Mouse (Mus musculus) hindbrain, embryonic 15.5 days (tissue): Measurements from ENCODE around the gene Ccdc162. TPM values are rescaled to one million over a fixed set of nuclear protein-coding genes. Genes with fewer than 3 reads are reported as not detected.
"Not testable (repeated sequence)": the region's sequence is repeated elsewhere in the genome, so short reads cannot be mapped to it uniquely, and the experiment has no call there.

Source experiments
- ATAC-seq: fragments of 200-750 bp; cut with Nextera tagmentation; 2 replicates; pipeline ENCODE4 v1.8.0; 2017; ENCODE audit warnings: low read depth, moderate number of reproducible peaks, moderate TSS enrichment; ENCODE audit not compliant: low FRiP score
- H3K27ac ChIP-seq: fragments of 300-500 bp; sonication (generic); replicated peaks from 2 replicates; pipeline ENCODE4 v1.5.1; 2015; ENCODE audit warnings: mild to moderate bottlenecking, inconsistent platforms
- H3K27me3 ChIP-seq: fragments of 300-500 bp; sonication (generic); 2 replicates; pipeline ENCODE4 v1.6.1; 2015; ENCODE audit warnings: control low read depth, inconsistent platforms
- H3K36me3 ChIP-seq: fragments of 300-500 bp; sonication (generic); 2 replicates; pipeline ENCODE4 v1.6.1; 2015; ENCODE audit warnings: control low read depth, inconsistent platforms
- H3K4me1 ChIP-seq: fragments of 300-500 bp; sonication (generic); replicated peaks from 2 replicates; pipeline ENCODE4 v1.6.1; 2015; ENCODE audit warnings: control low read depth, inconsistent platforms
- H3K4me2 ChIP-seq: fragments of 300-500 bp; sonication (generic); 2 replicates; pipeline ENCODE4 v1.6.1; 2015; ENCODE audit warnings: moderate library complexity, mild to moderate bottlenecking, inconsistent platforms
- H3K4me3 ChIP-seq: fragments of 300-500 bp; sonication (generic); 2 replicates; pipeline ENCODE4 v1.5.1; 2015; ENCODE audit warnings: mild to moderate bottlenecking, inconsistent platforms
- H3K9ac ChIP-seq: fragments of 300-500 bp; sonication (generic); 2 replicates; pipeline ENCODE4 v1.6.1; 2015; ENCODE audit warnings: inconsistent platforms
- H3K9me3 ChIP-seq: fragments of 300-500 bp; sonication (generic); 2 replicates; pipeline ENCODE4 v1.6.1; 2016; ENCODE audit warnings: control low read depth, inconsistent platforms
- WGBS: fragments of 180-500 bp; shearing (Covaris S2); methylation state at CpG from one replicate; pipeline ENCODE4 v1.1.7; 2015; 5-methylcytosine and 5-hydroxymethylcytosine counted together
- polyA plus RNA-seq: library from polyadenylated mRNA; unstranded; fragments of >200 nt; fragmentation: Nextera tagmentation; extraction: Ambion mirVana; gene quantifications from 2 replicates; pipeline ENCODE4 v1.2.1, GENCODE M21; 2015

Gene Ccdc162
- polyA plus RNA-seq, 1 experiment from 2014 or later, result 0.92 TPM

DNA sequence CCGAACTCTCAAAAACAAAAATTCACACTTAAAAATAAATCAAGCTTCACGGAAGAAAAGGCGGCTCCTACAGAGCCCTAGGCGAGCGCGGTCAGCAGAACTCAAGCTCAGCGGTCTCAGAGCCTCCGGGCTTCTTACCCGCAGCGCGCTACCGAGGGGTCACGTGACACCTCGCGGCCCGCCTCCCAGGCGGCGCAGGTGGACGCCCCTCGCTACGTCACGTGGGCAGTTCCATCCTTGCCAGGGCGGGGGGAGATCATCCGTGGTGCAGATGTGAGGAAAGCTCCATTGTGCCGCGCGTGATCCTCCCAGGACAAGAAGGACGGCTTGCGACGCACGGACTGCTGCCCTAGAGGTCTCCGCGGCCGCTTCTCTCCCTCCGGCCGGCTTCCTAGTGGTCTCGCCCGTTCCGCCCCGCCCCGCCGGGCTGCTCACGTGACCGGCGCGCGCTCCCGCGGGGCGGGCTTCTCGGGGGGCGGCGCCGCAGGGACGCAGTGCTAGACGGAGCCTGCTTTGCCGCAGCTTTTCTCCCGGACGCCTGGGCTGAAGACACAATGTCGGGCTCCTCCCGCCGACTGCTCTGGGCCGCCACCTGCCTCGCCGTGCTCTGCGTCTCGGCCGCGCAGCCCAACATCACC is 197.3 kb downstream of the Ccdc162 start, which contains the start of gene Cd164:
Gene Cd164, plus strand, starts transcription at position 434 of the 638 bp plus-strand sequence.
- Histone ChIP-seq H3K4me1 (peaks cover 29% of the 10 kb centered on the region), H3K4me3 (peak within 1 kb of the TSS; percentile 83), H3K9ac (peak within 1 kb of the TSS; percentile 74), H3K9me3 (no peaks in the 10 kb centered on the region), H3K4me2 (peak within 1 kb of the TSS; percentile 95), H3K27me3 (no peaks in the 10 kb centered on the region), H3K27ac (peak within 1 kb of the TSS; percentile 99), H3K36me3 (no peaks in the 10 kb centered on the region)
- WGBS, result under 1% methylated on average over 65 of the region's 69 CpGs
- ATAC-seq, result peak; percentile 94

DNA sequence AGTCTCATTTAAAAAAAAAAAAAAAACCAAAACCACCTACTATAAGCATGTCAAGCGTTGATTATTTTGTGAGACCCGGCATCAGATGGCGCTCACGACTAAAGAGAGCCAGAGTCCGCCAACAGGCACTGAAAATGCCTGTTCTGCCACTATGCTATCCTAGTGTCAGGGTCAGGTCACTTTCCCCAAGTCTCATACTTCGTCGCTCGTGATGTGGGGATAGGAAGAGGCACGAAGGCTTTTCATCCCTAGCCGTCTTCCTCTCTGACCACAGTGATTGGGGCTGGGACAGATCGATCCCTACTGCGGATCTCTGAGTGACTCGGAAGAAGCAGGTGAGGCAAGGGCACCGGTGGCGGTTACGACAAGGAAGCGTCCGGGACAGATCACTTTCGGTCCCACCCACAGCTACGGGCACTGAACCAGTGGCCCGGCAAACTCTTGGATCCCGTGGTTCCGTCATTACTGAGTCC is 197.9 kb downstream of the Ccdc162 start:
- WGBS, result under 1% methylated on average over 23 of the region's 23 CpGs
- H3K27ac ChIP-seq, result peak overlapping the region; percentile 99

DNA sequence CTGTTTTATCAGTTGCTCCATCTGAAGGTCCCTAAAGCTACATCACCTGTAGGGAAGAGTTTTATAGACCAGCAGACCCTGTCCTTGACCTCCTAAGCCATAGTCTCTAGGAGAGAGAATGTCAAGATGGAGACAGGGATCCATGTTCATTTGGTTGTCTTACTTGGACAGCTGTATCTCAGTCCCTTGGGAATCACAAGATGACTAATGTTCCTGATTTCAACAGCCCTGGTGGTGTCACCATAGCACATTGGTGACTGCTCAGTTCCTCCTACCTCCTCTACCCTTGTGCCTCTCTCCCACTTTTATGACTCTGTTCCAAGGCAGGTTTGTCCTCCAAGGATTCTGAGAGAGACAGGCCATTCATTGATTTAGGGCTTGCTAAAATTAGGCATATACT is 201.5 kb downstream of the Ccdc162 start:
- Histone ChIP-seq H3K9ac (no peak overlapping the region), H3K27me3 (no peaks in the 10 kb centered on the region), H3K4me3 (no peak overlapping the region), H3K4me2 (no peak overlapping the region), H3K4me1 (no peaks in the 10 kb centered on the region), H3K36me3 (no peaks in the 10 kb centered on the region), H3K9me3 (no peaks in the 10 kb centered on the region), H3K27ac (no peak overlapping the region)
- ATAC-seq, result no peak

More for the DNA sequence above, 197.9 kb downstream of the Ccdc162 start:
- Histone ChIP-seq H3K36me3 (no peaks in the 10 kb centered on the region), H3K27me3 (no peaks in the 10 kb centered on the region), H3K4me1 (peaks cover 29% of the 10 kb centered on the region), H3K4me3 (peak overlapping the region; percentile 83), H3K4me2 (peak overlapping the region; percentile 95), H3K9ac (peak overlapping the region; percentile 74), H3K9me3 (no peaks in the 10 kb centered on the region)
- ATAC-seq, result peak; percentile 77

DNA sequence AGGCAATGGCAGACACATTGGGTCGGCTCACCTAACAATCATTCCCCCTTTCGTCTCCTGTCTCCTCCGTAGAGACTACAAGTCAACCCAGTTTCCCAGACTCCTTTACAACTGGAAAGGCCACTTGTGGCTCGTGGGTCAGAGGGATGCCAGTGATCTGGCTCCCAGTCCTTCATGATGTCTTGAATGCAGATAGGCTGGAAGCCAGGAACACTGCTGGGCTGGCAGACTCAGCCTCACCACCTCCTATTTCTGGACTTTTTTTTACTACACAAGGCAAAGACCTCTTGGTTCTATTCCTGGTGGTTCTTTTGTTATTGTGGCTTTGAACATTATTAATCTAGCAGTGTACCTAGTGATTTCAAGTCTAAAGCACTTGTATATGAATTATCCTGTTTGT is 202.1 kb downstream of the Ccdc162 start:
- Histone ChIP-seq H3K4me3 (no peak overlapping the region), H3K27me3 (no peaks in the 10 kb centered on the region), H3K27ac (no peak overlapping the region), H3K4me2 (no peak overlapping the region), H3K4me1 (no peaks in the 10 kb centered on the region), H3K9me3 (no peaks in the 10 kb centered on the region), H3K36me3 (no peaks in the 10 kb centered on the region), H3K9ac (no peak overlapping the region)
- 83% methylated on average over 4 of the region's 4 CpGs for WGBS
- no peak for ATAC-seq

DNA sequence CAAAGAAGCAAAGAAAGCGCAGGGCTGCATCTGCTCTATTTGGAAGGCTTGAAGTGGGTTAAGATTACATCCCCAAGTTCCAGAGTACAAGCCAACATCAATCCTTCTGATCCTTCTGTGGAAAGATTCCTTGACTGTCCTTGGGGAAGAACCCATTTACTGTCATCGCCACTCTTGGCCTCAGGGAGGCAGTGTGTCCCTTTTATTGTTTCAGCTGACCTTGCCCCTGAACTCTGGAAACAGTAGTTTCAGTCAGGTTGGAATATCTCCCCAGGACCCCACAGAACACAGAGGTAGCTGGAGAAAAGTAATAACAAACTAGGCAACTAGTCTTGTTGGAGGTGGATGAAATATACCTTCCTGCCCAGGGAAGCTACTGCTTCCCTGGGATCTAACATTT is 207.3 kb downstream of the Ccdc162 start:
- Histone ChIP-seq H3K4me3 (no peak overlapping the region), H3K4me2 (no peak overlapping the region), H3K36me3 (no peaks in the 10 kb centered on the region), H3K27ac (no peak overlapping the region), H3K4me1 (no peaks in the 10 kb centered on the region; the same call in 1 of the 2 replicates), H3K9me3 (no peaks in the 10 kb centered on the region), H3K27me3 (no peaks in the 10 kb centered on the region), H3K9ac (no peak overlapping the region)
- ATAC-seq, result no peak
- WGBS, result 42% methylated on average over 2 of the region's 2 CpGs

DNA sequence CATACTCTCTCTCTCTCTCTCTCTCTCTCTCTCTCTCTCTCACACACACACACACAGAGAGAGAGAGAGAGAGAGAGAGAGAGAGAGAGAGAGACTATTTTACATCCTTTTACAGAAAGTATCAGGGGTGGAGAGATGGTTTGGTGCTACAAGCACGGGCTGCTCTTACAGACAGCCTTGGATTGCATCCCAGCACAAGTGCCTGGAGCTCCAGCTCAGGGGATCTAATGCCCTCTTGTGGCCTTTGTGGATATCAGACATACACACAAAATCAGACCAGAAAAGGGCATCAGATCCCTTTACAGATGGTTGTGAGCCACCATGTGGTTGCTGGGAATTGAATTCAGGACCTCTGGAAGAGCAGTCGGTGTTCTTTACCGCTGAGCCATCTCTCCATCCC is 211.0 kb downstream of the Ccdc162 start:
- H3K4me1 ChIP-seq, H3K27ac ChIP-seq, H3K36me3 ChIP-seq, H3K9me3 ChIP-seq, H3K4me2 ChIP-seq, H3K27me3 ChIP-seq, H3K4me3 ChIP-seq: not testable (repeated sequence)
- H3K9ac ChIP-seq, result 0 out of 2 replicates have a peak overlapping the region, but pooled peaks have one; percentile 1
- 3% methylated on average over 3 of the region's 3 CpGs for WGBS
- ATAC-seq, result peak; percentile 82

DNA sequence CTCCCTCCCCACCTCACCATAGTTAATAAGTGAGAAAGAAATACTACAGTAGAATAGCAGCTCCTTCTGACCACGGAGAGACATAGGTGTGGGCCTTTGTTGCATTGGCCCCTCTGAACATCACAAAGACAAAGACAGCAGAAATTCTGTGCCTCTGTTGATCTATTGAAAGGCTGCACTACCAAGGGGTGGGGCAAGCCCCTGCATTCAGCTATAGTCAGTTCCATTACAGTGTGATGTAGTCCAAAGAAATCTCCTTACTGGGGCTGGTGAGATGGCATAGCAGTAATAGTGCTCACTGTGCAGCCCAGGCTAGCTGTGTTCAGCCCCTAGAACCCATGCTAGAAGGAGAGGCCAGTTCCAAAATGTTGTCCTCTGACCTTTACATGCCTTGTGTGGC is 211.4 kb downstream of the Ccdc162 start:
- Histone ChIP-seq H3K4me2 (no peak overlapping the region), H3K9ac (0 out of 2 replicates have a peak overlapping the region, but pooled peaks have one; percentile 1), H3K36me3 (no peaks in the 10 kb centered on the region), H3K4me3 (no peak overlapping the region), H3K4me1 (no peaks in the 10 kb centered on the region; the same call in 1 of the 2 replicates), H3K27ac (no peak overlapping the region), H3K9me3 (no peaks in the 10 kb centered on the region), H3K27me3 (no peaks in the 10 kb centered on the region)
- 0 out of 2 replicates have a peak, but pooled peaks have one; percentile 31 for ATAC-seq
- WGBS, result 92% methylated on average over 1 of the region's 1 CpGs

DNA sequence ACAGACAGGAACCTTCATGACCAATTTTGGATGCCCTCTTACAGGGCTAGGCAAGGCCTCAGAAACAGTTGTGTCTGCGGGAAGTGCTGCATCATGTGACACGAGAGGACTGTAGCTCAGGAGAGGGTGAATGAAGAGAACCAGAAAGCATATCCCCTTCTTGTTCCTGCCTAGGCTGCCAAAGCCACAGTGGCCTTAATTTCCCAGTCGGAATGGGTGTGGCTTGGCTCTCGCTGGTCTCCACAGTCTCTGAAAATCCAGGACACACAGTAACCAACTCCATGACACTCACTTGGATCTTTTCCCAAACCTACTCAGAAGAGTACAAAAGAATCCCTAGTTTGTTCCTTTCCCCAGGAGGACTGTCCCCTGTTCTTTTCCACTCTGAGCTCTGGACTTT is 215.5 kb downstream of the Ccdc162 start:
- H3K9me3 ChIP-seq, result no peaks in the 10 kb centered on the region
- no peak overlapping the region for H3K27ac ChIP-seq
- peak; percentile 59 for ATAC-seq
- H3K4me2 ChIP-seq, result no peak overlapping the region
- H3K9ac ChIP-seq, result no peak overlapping the region
- WGBS, result 56% methylated on average over 4 of the region's 4 CpGs
- no peak overlapping the region for H3K4me3 ChIP-seq
- no peaks in the 10 kb centered on the region for H3K27me3 ChIP-seq
- no peaks in the 10 kb centered on the region for H3K36me3 ChIP-seq
- H3K4me1 ChIP-seq, result no peaks in the 10 kb centered on the region; the same call in 1 of the 2 replicates

DNA sequence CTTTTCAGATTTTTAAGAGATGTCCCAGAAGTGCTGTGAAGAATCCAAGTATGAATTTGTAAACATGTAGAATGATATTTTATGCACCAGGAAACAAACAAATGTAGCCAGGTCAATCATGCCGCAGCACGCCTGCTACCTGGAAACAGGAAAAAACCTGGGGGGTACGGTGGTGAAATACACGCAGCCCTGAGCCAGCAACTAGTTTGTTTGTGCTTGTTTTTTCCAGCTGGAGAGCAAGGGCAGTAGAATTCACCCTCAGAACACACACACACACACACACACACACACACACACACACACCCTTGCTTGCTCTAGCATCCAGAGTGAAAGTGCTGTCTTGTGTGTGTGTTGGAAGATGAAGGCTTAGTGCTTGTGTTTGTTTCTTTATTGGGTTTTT is 225.3 kb downstream of the Ccdc162 start:
- H3K27ac ChIP-seq, result no peak overlapping the region
- H3K9me3 ChIP-seq, result no peaks in the 10 kb centered on the region
- WGBS, result 46% methylated on average over 4 of the region's 4 CpGs
- H3K4me2 ChIP-seq, result peak overlapping the region; percentile 95
- H3K4me3 ChIP-seq, result peak overlapping the region; percentile 72
- no peaks in the 10 kb centered on the region for H3K27me3 ChIP-seq
- no peak for ATAC-seq
- H3K4me1 ChIP-seq, result peaks cover 19% of the 10 kb centered on the region
- H3K36me3 ChIP-seq, result no peaks in the 10 kb centered on the region
- H3K9ac ChIP-seq, result no peak overlapping the region

DNA sequence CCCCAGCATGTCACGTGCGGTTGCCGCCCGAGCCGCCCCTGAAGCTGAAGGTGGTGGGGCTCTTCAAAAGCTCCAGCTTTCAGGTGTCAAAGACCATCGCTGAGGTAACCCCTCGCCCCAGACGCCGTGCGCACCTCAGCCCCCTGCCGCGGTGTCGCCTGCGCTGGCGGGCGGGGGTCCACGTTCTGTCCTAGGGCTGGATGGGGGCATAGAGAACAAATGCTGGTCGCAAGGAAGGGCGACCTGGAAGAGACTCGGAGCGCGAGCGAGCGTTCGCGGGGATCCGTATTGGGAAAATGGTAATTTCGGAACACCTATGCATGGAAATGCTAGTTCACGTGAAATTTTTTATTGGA is 225.9 kb downstream of the Ccdc162 start:
- H3K4me1 ChIP-seq, result peaks cover 19% of the 10 kb centered on the region
- H3K4me2 ChIP-seq, result peak overlapping the region; percentile 95
- under 1% methylated on average over 29 of the region's 29 CpGs for WGBS
- H3K9me3 ChIP-seq, result no peaks in the 10 kb centered on the region
- peak overlapping the region; percentile 72 for H3K9ac ChIP-seq
- no peaks in the 10 kb centered on the region for H3K27me3 ChIP-seq
- H3K4me3 ChIP-seq, result peak overlapping the region; percentile 72
- 0 out of 2 replicates have a peak overlapping the region, but pooled peaks have one; percentile 62 for H3K27ac ChIP-seq
- ATAC-seq, result peak; percentile 77
- no peaks in the 10 kb centered on the region for H3K36me3 ChIP-seq

DNA sequence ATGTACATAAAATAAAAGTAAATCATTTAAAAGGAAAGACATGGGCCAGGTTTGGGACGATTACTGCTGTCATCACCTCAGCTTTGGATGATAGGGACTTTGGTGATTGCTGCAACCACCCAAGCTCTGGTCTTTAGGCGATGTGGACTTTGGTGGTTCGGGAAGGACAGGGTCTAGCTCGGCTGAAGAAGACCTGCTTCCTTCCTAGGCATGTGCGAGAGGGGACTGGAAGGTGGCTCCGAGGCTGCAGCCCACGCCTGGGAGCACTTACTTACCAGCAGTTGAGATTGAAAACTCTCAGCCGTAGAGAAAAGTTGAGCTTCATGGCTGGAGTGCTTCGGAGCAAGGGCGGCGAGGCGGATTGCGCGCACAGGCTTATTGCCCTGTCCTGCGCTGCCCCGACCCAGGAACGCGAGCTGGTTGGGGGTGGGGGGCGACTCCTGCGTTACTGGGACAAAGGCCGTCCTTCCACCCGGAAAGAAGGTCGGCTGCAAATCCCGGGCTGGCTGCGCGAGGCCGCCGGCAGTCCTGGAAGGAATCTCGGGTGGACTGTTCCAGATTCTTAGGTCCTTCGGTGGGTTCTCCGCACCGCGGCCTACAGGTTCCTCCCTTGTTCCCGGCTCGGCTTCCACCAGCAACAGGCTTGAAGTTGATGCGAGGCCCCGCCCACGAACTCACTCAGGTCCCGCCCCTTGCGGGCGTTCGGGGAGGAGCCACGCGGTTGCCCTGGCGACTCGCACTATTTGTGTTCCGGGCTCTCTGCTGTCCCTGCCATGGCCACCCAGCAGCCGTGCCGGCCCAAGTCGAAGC is 226.5 kb downstream of the Ccdc162 start, which contains the start of the genes Smpd2 and Ppil6:
Gene Smpd2, minus strand, starts transcription at position 662 of the 810 bp plus-strand sequence.
Gene Ppil6, plus strand, starts transcription at position 732 of the 810 bp plus-strand sequence.
- Histone ChIP-seq H3K4me2 (peak within 1 kb of the TSS; percentile 95), H3K36me3 (no peaks in the 10 kb centered on the region; the same call in 1 of the 2 replicates), H3K4me1 (peaks cover 19% of the 10 kb centered on the region), H3K9me3 (no peaks in the 10 kb centered on the region), H3K27ac (peak within 1 kb of the TSS; percentile 62), H3K9ac (peak within 1 kb of the TSS; percentile 72), H3K27me3 (no peaks in the 10 kb centered on the region), H3K4me3 (peak within 1 kb of the TSS; percentile 72)
- ATAC-seq, result peak; percentile 96
- under 1% methylated on average over 50 of the region's 50 CpGs for WGBS

DNA sequence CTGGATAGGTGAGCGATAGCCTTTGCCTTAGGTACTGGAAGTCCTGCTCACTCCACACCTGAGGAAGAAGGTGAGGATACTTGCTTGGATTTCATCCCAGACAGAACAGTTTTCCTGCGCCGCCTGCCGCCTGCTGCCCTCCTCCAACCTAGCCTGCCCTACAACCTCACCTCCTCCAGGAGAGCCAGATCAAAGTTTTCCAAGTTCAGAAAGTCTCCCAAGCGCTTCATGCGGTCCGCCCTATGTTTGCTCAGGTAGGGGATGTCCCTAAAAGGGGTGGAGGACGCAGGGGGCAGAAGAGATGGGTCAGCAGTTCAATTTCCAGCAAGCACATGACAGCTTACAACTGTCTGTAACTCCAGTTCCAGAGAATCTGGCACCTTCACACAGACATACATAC is 227.1 kb downstream of the Ccdc162 start:
- Histone ChIP-seq H3K4me1 (peaks cover 19% of the 10 kb centered on the region), H3K4me3 (peak overlapping the region; percentile 72), H3K27ac (no peak overlapping the region), H3K9me3 (no peaks in the 10 kb centered on the region), H3K36me3 (no peaks in the 10 kb centered on the region; the same call in 1 of the 2 replicates), H3K4me2 (peak overlapping the region; percentile 95), H3K9ac (peak overlapping the region; percentile 72), H3K27me3 (no peaks in the 10 kb centered on the region)
- ATAC-seq, result no peak
- 33% methylated on average over 8 of the region's 8 CpGs for WGBS
